Mouse (Mus musculus): ENCODE measurements around the gene Tmem266. TPM values are rescaled to one million over a fixed set of nuclear protein-coding genes. Genes with fewer than 3 reads are reported as not detected.

Tmem266 gene
- total and polyA plus RNA-seq, 2 experiments from 2014 or later, result 5.9 to 7.1 TPM

- Histone ChIP-seq H3K4me1 (ENCODE audit: insufficient read depth, low read length) (peaks cover 4% of the 10 kb centered on the region; the same call in 1 of the 2 replicates), H3K36me3 (ENCODE audit: insufficient read depth, low read length) (no peaks in the 10 kb centered on the region), H3K9ac (replicated peaks; ENCODE audit: low read length) (no peak overlapping the region), H3K4me2 (ENCODE audit: low read depth, low read length) (peak overlapping the region; percentile 65), H3K4me3 (ENCODE audit: low read length) (peak overlapping the region; percentile 75), H3K27ac (no peak overlapping the region), H3K9me3 (ENCODE audit: low read length) (no peaks in the 10 kb centered on the region), H3K27me3 (ENCODE audit: insufficient read depth, low read length) (no peaks in the 10 kb centered on the region)
- DNase-seq (ENCODE audit: low spot score), result peak; percentile 8
- TF ChIP-seq CTCF (IDR thresholded peaks at IDR 0.05; ENCODE audit: low read depth), result no peak
- 24% methylated on average over 14 of the region's 14 CpGs for WGBS
- no peak for ATAC-seq
Measured at GRCm38 (mm10) chr9:55328151-55328918, 1.6 kb downstream of the Tmem266 start.

DNA sequence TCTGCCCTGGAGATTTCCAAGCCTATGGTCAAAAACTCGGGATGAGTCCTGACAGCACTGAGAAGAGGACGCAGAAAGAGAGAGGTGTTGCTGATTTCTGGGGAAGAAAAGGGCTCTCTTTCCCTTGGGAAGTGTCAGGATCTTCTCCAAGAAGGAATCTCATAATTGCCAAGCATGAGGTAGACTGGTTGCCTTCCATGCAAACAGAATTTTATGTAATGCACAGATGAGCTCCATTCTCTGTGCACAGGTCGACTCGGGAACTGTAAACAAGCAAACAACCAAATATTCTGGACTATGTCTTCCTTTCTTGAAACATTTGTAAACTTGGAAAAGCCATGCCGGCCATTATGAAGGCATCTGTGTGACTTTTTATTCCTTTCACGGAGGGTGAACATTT lies 2.7 kb downstream of the Tmem266 start:
- 80% methylated on average over 6 of the region's 6 CpGs for WGBS
- no peak overlapping the region for H3K9ac ChIP-seq (replicated peaks; ENCODE audit: low read length)
- H3K4me2 ChIP-seq (ENCODE audit: low read depth, low read length), result no peak overlapping the region
- no peaks in the 10 kb centered on the region for H3K36me3 ChIP-seq (ENCODE audit: insufficient read depth, low read length)
- no peaks in the 10 kb centered on the region for H3K27me3 ChIP-seq (ENCODE audit: insufficient read depth, low read length)
- H3K9me3 ChIP-seq (ENCODE audit: low read length), result no peaks in the 10 kb centered on the region
- no peak overlapping the region for H3K27ac ChIP-seq
- no peak overlapping the region for H3K4me3 ChIP-seq (ENCODE audit: low read length)
- ATAC-seq (no peak), DNase-seq (ENCODE audit: low spot score) (no peak)
- H3K4me1 ChIP-seq (ENCODE audit: insufficient read depth, low read length), result peaks cover 4% of the 10 kb centered on the region; the same call in 1 of the 2 replicates
- no peak for TF ChIP-seq CTCF (IDR thresholded peaks at IDR 0.05; ENCODE audit: low read depth)

DNA sequence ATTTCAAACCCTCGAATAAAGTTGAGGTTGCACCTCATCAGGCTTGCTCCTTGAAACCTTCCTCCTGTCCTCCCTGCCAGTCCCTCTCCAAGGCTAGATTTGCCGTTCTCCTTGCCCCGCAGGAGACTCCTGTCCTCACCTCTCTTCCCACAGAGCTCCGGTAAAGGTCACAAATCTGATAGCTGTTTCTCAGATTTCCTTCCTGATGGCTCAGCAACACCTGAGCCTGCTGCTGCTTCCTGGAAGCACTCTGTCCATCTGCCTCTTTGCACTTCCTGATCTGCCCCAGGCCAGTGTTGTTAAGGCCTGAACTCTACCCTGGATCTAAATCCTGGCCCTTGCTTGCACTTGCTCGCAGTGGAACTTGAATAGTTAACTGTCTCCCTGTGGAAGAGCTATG lies 5.8 kb downstream of the Tmem266 start:
- Histone ChIP-seq H3K4me2 (ENCODE audit: low read depth, low read length) (peak overlapping the region; percentile 33), H3K27ac (no peak overlapping the region), H3K36me3 (ENCODE audit: insufficient read depth, low read length) (no peaks in the 10 kb centered on the region), H3K4me3 (ENCODE audit: low read length) (no peak overlapping the region), H3K4me1 (ENCODE audit: insufficient read depth, low read length) (no peaks in the 10 kb centered on the region), H3K9ac (replicated peaks; ENCODE audit: low read length) (no peak overlapping the region), H3K27me3 (ENCODE audit: insufficient read depth, low read length) (no peaks in the 10 kb centered on the region), H3K9me3 (ENCODE audit: low read length) (no peaks in the 10 kb centered on the region)
- WGBS, result 44% methylated on average over 5 of the region's 5 CpGs
- DNase-seq (ENCODE audit: low spot score), result no peak
- no peak for ATAC-seq
- no peak for TF ChIP-seq CTCF (IDR thresholded peaks at IDR 0.05; ENCODE audit: low read depth)

DNA sequence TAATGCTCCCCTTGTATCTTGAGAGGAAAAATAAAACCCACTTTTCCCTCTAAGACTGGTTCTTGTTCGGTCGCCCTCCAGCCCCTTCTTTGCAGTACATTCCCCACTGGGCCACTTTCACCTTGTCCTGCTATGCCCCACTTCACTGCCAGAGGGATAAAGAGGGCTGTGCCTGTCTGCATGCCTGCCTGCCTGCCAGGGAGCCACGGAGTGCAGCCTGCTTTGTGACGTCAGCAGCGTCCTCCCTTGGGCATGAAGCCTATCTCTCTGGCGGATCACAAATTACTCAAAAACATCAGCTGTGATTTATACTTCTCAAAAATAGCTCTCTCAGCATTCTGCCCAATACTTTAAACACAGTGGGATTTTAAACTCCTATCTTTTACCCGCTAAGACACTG lies 6.2 kb downstream of the Tmem266 start:
- peak overlapping the region; percentile 33 for H3K4me2 ChIP-seq (ENCODE audit: low read depth, low read length)
- H3K36me3 ChIP-seq (ENCODE audit: insufficient read depth, low read length), result no peaks in the 10 kb centered on the region
- no peak overlapping the region for H3K27ac ChIP-seq
- 25% methylated on average over 7 of the region's 7 CpGs for WGBS
- H3K9ac ChIP-seq (replicated peaks; ENCODE audit: low read length), result no peak overlapping the region
- no peaks in the 10 kb centered on the region for H3K9me3 ChIP-seq (ENCODE audit: low read length)
- peak; percentile 37 for DNase-seq (ENCODE audit: low spot score)
- H3K4me1 ChIP-seq (ENCODE audit: insufficient read depth, low read length), result no peaks in the 10 kb centered on the region
- no peak for ATAC-seq
- peak; percentile 4; the same call in 1 of the 2 replicates for TF ChIP-seq CTCF (IDR thresholded peaks at IDR 0.05; ENCODE audit: low read depth)
- H3K4me3 ChIP-seq (ENCODE audit: low read length), result no peak overlapping the region
- H3K27me3 ChIP-seq (ENCODE audit: insufficient read depth, low read length), result no peaks in the 10 kb centered on the region

- Histone ChIP-seq H3K27me3 (ENCODE audit: insufficient read depth, low read length) (no peaks in the 10 kb centered on the region), H3K36me3 (ENCODE audit: insufficient read depth, low read length) (no peaks in the 10 kb centered on the region), H3K27ac (no peak overlapping the region), H3K4me3 (ENCODE audit: low read length) (no peak overlapping the region), H3K4me2 (ENCODE audit: low read depth, low read length) (no peak overlapping the region), H3K4me1 (ENCODE audit: insufficient read depth, low read length) (no peaks in the 10 kb centered on the region), H3K9me3 (ENCODE audit: low read length) (no peaks in the 10 kb centered on the region), H3K9ac (replicated peaks; ENCODE audit: low read length) (no peak overlapping the region)
- DNase-seq (ENCODE audit: low spot score) (no peak), ATAC-seq (no peak)
- 86% methylated on average over 7 of the region's 7 CpGs for WGBS
- TF ChIP-seq CTCF (IDR thresholded peaks at IDR 0.05; ENCODE audit: low read depth), result no peak
Measured at GRCm38 (mm10) chr9:55344165-55344564, 17.5 kb downstream of the Tmem266 start.

DNA sequence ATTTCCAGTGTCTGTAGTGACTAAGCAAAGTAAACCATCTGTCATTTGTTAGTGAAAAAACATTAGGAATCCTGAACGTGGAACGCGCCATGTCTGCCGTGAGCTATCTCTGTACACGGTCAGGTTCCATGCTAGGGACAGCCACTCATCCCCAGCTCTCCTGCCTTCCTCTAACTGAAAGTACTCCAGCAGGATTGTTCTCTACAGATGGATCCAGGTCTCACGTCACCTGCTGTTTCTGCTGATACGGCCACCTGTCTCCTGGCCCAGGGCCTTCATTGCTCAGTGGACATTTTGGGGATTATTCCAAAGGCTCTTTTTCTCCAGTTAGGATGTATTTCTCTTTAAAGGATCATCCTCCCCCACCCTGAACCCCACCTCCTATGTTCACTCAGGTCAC lies 18.6 kb downstream of the Tmem266 start:
- Histone ChIP-seq H3K4me3 (ENCODE audit: low read length) (no peak overlapping the region), H3K36me3 (ENCODE audit: insufficient read depth, low read length) (no peaks in the 10 kb centered on the region), H3K9me3 (ENCODE audit: low read length) (no peaks in the 10 kb centered on the region), H3K9ac (replicated peaks; ENCODE audit: low read length) (no peak overlapping the region), H3K27ac (no peak overlapping the region), H3K4me1 (ENCODE audit: insufficient read depth, low read length) (no peaks in the 10 kb centered on the region), H3K4me2 (ENCODE audit: low read depth, low read length) (no peak overlapping the region), H3K27me3 (ENCODE audit: insufficient read depth, low read length) (no peaks in the 10 kb centered on the region)
- ATAC-seq, result no peak
- WGBS, result 84% methylated on average over 7 of the region's 7 CpGs
- no peak for DNase-seq (ENCODE audit: low spot score)
- TF ChIP-seq CTCF (IDR thresholded peaks at IDR 0.05; ENCODE audit: low read depth), result no peak

- H3K9me3 ChIP-seq (ENCODE audit: low read length), result no peaks in the 10 kb centered on the region
- no peaks in the 10 kb centered on the region for H3K27me3 ChIP-seq (ENCODE audit: insufficient read depth, low read length)
- TF ChIP-seq CTCF (IDR thresholded peaks at IDR 0.05; ENCODE audit: low read depth), result no peak
- no peak overlapping the region for H3K4me2 ChIP-seq (ENCODE audit: low read depth, low read length)
- H3K4me1 ChIP-seq (ENCODE audit: insufficient read depth, low read length), result no peaks in the 10 kb centered on the region
- 77% methylated on average over 3 of the region's 3 CpGs for WGBS
- H3K36me3 ChIP-seq (ENCODE audit: insufficient read depth, low read length), result no peaks in the 10 kb centered on the region
- H3K27ac ChIP-seq, result no peak overlapping the region
- H3K4me3 ChIP-seq (ENCODE audit: low read length), result no peak overlapping the region
- ATAC-seq, result no peak
- no peak overlapping the region for H3K9ac ChIP-seq (replicated peaks; ENCODE audit: low read length)
- no peak for DNase-seq (ENCODE audit: low spot score)
Measured at GRCm38 (mm10) chr9:55348664-55349063, 22.0 kb downstream of the Tmem266 start.
